Mouse (Mus musculus) heart, postnatal 14 days (tissue): ENCODE results near the gene Nmu. TPM values are rescaled to one million over a fixed set of nuclear protein-coding genes. Genes with fewer than 3 reads are reported as not detected.

Experiments used
- DNase-seq, 2 experiments: peaks; one replicate each; pipeline ENCODE4 v3.0.0; 2021 to 2022
- intact Hi-C: fragments of 180-260 bp; cut with DNase I; formaldehyde crosslinking; loops from one replicate; pipeline ENCODE4 v1.15.1; 2025
- long read RNA-seq, 2 experiments: library from polyadenylated mRNA; stranded (forward); transcript quantifications; one replicate each; pipeline ENCODE4 v2.0.0; 2021
- total RNA-seq, 2 experiments: library from RNA; stranded (reverse); gene quantifications; 2 replicates each; pipeline ENCODE4 v1.2.3; 2021

Gene Nmu
- total RNA-seq: not detected
- long read RNA-seq, experiment 1: 0 reads
- long read RNA-seq, experiment 2: 0 reads

DNA sequence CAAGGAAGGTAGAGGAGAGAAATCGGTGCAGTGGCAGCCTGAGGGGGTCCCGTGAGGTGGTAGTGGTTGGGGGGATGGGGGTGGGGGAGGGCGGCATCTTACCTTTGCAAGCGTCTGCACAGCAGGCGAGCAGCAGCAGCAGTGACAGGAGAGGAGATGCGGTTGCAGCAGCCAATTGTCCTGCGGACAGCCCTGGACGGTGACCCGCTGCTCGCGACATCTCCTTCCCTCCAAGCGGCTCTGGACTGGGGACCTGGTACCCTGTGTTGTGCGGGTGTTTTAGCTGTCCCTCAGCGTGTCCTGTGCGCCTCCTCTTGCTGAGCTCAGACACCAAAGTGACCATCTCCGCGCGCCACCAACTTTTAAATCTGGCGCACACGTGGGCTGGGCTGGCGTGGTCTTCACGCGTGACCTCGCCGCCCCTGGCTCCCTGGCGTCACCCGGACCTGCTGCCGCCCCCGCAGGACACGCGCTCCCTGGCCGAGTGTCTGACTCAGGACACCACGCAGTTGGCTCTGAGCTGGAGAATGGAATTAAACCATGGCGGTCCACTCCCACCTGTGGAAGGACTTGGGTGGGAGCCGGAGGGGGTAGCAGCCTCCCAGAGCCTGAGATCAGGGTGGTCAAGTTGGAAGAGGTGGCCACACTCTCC lies at the start of gene Nmu:
TSS of gene Nmu (minus strand) at position 336 of the 652 bp plus-strand sequence.
- DNase-seq: peak in 1 of 2 experiments; percentile 2
- intact Hi-C loops: no loop called here

DNA sequence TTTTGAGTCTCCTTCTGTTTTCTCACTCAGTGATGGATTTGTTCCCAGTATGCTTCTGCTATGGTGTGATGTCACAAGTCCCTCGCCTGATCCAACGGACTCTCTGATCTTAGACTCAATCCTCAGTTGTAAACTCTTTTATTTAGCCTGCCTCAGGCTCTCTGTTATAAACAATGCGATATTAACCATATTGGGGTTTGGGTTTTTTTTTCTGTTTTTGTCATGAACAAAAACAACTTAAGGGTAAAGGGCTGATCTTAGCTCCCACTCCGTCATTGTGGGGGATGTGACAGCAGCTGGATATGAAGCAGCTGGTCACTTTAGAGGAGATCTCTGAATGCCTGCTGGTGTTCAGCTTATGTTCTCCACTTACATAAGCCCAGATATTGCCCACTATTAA lies 48.1 kb upstream of the Nmu start:
- no peak for DNase-seq
- intact Hi-C loops: loop anchor here (2.0 to 10.0 kb wide), 5 partner anchors 109 to 387 kb away; partner anchors contain the start of gene Srd5a3

DNA sequence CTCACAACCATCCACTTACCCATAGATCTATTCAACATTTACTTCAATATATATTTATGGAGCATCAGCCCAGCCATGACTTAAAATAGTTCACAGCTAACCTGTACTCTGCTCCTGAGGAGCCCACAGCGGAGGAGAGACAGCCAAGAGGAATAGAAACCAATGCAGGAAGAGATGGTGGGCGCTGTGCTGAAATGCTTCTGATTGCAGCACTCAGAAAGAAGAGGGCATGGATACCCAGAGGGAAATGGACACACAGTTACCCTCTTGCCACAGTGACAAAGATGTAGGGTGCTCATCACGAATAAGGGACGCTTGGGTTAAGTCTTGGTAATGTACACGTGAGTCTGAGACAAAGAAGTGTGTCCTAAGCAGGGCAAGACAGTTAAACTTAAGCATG lies 30.8 kb upstream of the Nmu start:
- intact Hi-C loops: no loop called here
- no peak for DNase-seq

DNA sequence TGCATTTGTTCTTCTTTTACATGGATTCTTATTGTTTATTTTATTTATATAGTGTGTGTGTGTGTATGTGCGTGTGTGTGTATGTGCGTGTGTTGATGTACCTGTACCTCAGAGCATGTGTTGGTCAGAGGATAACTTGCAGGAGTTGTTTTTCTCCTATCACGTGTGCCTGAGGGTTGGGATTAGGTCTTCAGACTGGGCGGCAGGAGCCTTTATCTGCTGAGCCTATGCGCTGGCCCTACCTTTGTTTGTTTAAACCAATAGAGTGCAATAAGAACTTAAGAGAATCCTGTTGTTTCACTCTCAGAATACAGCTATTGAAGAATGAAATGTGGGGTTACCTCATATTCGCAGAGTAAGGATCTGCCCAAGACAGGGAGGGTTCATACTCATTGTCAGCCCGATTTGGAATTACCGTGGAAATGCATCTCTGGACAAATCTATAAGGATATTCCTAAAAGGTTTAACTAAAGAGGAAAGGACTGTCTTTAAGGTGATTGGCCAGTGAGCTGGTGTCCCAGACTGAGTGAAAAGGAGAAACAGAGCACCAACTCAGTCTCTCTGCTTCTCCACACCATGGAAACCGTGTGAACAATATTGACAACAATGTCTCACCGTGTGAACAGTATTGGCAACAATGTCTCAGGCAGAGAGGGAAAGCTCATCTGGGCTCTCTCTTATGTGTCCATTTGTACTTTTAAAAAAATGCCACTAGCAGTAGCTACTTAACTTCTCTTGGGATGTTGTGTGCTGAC lies 25.6 kb upstream of the Nmu start:
- DNase-seq: no peak
- intact Hi-C loops: no loop called here

DNA sequence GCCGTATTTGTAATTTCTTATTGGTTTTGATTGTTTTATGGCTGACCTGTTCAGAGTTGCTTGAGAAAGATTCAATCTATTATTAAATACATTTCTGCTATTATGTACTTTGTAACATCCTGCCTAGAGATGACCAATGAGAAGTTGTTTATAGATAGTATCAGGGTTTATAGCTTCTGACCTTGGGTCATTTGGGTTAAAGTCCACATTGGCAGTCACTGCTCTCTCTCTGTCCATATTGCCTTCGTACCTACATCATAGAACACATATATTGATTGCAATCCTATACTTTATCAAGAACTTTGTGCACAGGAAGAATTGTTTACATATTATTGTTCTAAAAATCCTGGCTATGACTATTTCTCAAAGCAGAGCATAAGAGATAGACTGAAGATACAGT lies 24.9 kb upstream of the Nmu start:
- intact Hi-C loops: no loop called here
- no peak for DNase-seq

DNA sequence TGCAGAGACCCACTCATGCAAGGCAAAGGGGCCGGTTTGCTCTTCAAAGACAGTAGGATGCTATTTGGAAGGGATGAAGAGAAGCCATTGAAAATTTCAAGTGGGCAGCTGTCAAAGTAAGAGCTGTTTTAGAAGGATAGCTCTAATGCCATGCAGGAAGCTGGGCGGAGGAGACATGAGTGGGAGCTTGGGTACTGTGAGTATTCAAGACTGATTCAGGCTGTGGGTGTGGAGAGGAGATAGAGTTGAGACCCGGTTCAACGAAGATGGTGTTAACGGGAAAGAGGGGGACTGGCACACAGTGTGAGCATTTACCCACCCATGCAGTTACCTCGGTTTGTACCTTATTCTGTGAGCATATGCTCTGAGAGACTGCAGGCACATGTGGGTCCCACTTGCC lies 20.1 kb upstream of the Nmu start:
- intact Hi-C loops: no loop called here

DNA sequence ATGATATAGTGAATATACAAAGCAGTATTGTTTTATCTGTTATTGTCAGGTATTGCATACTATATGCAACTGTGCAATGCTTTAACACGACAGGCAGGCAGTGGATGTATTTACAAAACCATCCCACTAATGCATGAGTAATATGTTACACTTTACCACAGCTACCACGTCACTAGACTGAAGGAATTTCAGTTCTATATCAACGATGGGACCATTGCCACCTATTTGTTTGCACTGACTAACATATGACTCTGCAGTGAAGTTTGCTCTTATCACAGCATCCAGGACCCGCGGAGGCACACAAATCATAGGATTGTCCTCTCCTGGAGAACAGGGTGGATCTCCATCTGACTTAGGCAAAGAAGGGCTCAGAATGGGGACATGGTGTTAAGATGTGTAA lies 18.2 kb upstream of the Nmu start:
- intact Hi-C loops: no loop called here

More for the DNA sequence above, 20.1 kb upstream of the Nmu start:
- DNase-seq: no peak

DNA sequence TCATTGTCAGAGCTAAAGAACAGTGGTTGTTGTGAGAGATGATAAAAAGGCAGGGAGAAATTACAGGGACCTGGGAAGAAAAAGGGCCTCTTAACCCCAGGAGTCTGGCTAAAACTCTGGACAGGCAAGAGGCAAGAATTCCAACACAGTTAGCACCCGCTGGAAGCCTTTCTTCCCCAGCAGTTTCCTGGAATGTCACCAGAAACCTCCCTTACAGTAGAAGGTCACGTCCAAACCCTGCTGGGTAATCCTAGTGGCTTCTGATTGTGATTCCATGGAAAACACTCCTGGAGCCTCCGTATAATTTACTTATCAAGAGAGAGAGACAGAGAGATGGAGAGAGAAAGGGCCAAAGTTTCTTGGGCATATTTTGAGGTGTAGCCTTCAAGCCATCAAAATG lies 15.6 kb upstream of the Nmu start:
- intact Hi-C loops: no loop called here
- DNase-seq: no peak

More for the DNA sequence above, 18.2 kb upstream of the Nmu start:
- no peak for DNase-seq

DNA sequence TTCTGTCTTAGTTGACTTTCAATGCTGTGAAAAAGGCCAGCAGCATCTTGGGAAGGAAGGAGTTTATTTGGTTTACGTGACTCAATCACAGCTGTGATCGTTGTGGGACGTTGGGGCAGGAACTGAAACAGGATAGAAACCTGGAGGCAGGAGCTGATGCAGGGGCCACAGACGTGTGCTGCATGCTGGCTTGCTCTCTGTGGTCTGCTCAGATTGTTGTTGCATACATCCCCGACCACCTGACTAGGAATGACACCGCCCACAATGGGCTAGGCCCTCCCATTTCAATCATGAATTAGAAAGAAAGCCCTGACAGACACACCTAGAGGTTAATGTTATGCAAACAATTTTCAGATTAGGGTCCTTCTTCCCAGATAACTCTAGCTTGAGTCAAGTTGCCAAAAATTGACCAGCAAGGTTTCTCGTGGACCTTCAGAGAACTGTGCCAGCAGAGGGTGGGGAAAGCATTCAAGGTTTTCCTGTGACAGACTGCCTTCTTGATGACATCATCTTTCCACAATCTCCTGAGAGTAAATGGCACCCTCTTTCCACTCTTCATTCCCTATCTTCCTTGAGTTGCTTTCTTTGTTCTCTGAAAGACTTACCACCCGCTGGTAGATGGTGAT lies 5.7 kb upstream of the Nmu start:
- intact Hi-C loops: no loop called here
- no peak for DNase-seq

DNA sequence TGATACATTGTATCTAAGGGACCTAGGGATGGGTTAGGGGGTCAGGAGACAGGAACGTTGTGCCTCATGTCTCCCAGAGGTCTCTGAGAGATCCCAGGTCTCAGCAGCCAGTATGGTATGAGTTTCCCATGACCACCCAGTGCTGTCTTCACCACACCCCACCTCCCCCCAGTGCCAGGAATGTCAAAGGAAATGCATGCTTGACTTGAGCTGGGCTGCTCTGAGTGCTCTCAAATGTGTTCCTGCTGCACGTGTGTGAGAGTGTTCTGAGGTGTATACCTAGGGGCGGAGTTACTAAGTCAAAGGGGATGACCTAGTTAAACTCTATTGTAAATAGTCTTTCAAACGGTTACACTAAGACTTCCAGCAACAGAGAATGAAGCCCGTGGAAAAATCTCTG lies 1.8 kb upstream of the Nmu start:
- no peak for DNase-seq
- intact Hi-C loops: no loop called here

DNA sequence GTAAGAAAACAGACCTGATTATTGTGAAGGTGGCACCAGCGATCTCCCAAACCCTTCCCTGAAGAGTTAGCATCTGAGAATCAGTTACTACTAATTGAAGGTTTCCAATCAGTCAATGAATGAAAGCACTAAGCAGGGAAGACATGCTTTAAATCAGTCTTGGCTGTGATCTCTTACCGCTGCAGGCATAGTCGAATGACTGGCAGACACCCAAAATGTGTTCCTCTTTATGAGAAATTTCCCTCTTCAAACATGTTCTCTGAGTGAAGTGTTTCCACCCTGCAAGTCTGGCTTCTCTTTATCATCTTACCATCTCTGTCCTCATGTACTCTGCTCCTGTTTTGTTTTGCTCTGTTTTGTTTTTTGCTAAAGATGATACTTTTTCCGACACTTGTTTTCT lies 2.8 kb downstream of the Nmu start:
- no peak for DNase-seq
- intact Hi-C loops: no loop called here

DNA sequence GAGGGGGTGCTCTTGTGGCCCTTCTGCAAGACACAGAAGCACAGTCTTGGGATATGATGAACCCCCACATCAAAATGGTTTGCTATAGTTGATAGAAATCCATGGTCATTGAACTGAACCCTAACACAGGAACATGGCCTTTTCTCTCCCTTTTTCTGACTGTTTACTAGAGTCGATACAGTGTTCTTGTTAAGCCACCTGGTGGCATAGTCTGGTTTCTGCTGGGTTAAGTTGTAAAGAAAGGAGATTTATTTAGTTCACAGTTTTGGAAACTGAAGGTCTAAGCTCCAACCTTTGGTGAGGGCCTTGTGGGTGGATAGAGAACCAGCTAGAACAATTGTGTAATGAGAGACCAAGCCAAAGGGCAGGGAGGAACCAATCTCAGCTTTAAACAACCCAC lies 3.5 kb downstream of the Nmu start:
- intact Hi-C loops: no loop called here
- DNase-seq: no peak

DNA sequence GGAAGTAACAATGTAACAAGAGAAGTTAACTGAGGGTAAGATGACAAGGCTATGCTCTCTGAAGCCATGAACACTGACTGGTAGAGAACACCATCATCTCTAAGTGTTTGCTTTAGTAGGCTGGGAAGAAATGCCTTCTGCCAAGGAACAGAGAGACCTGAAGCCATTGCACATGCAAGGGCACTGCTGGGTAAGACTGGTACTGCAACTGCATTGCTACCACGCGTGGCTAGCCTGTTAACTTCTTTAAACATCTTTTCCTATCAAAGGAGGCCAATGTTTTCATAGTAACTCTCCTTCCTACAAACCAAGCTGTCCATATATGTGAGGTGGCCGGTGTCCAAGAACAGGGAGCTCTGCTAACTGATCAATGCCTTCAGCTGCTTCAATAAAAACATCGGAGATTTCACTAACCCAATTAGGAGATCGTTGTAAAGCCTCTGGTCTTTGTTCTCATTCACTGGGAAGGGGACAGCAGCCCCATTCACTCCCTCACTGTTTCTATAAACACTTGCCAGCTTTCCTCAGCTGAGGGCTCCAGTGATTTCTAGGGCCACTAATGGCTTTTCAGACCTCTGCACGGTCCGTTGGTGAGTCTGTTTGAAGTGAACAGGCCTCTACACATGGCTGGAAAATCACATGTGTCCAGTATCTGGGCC lies 11.5 kb downstream of the Nmu start:
- DNase-seq: no peak
- intact Hi-C loops: no loop called here

DNA sequence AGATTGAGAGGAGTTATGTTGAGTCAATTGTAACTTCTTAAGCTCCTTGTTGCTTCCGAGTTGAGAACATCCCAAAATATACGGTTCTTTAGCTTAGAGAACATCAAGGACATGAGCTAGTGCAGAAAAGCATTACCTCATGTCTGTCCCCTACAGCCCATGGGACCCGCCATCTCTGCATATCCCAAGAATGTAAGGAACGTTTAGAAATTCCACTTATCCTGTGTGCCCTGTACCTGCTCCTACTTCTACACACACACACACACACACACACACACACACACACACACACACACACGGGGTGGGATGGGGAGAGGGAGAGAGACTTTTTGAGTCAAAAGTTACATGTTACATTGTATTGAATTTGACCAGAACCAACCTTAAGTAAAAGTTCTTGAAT lies 12.1 kb downstream of the Nmu start:
- DNase-seq: no peak
- intact Hi-C loops: no loop called here

DNA sequence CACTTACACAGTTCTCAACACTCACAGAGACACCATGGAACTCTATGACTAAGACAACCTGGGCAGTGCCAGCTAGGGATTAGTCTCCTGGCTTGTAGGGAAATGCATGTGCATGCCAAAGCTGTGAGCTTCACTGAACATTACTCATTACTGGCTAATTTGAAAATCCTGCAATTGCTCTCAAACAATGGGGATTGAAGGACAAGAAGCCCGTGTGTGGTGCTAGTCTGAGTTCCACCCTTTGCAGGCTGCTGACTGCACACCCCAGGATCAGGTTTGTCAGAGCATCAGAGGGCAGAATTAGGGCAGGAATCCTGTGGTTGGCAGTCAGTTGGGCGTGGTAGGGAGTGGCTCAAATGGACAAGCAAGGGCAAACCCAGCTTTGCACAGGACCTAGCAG lies 17.5 kb downstream of the Nmu start:
- intact Hi-C loops: no loop called here
- DNase-seq: no peak

DNA sequence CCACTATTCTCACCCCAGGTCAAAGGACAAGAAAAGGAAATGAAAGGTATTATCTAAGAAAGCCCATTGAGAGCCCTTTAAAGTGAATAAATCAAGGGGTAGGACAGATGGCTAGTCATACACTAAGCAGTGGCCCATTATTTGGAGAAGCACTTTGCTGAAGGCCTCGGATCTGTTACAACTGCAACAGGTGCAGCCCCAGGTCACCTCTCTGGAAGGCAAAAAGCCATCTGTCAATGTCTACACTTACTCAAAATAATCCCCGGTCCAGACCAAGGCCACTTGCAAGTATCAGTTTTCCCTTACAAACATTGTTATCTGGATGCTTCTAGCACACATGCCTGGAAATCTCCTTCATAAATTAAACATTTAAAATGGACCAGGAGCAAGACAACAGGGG lies 22.7 kb downstream of the Nmu start:
- intact Hi-C loops: no loop called here
- DNase-seq: no peak

DNA sequence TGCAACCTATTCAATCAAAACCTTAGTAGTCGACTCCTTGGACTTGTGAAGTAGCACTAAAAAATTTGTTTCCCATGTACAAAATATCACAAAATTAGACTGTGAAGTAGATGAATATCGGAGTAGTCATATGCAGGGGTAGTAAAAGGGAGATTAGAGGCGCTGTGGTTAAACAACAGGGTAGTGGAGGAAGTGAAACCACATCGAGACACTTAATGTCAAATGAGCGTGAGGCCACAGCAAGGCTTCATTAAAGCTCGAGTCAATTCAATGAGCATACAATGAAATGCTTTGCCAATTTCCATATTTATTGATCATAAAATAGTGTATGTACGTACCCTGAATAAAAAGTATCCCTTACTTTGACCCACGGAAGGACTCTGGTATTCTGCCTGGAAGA lies 26.5 kb downstream of the Nmu start:
- intact Hi-C loops: no loop called here
- DNase-seq: no peak

DNA sequence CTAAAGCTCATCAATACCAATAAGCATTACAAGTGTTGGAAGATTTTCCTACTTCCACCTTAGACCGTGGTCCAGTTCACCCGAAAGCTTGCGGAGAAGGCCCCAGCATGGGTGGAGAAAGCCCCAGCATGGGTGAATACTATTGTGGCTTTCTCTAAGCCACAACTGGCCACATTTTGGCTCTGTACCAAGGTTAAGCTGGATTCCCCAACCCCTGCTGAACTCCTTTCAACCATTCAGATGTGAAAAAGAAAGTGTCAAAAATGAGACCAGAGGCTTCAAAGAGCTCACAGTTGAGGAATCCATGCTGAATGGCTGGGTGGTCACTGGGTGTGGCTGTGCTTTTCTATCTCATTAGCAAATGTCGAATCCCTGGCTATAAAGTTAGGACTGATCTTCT lies 29.8 kb downstream of the Nmu start:
- intact Hi-C loops: no loop called here
- no peak for DNase-seq

DNA sequence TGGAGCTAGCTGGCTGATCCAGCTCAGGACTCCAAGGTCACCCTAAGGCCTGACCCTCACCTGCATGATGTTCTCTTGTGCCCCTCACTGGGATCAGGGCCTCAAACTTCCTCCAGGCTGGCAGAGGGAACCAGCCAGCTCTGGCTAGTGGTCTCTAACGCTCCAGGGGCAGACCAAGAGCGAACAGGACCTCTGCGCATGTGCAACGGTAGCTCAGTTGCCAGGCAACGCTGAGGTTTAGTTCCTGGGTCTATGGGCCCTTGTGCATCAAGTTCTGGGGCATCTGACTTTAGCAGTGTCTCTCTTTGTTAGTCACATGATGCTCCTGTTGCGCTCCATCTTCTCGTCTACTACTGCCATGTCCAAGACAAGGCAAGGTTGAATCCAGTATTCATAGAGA lies 32.6 kb downstream of the Nmu start, which contains the start of gene Pdcl2:
TSS of gene Pdcl2 (minus strand) at position 204 of the 400 bp plus-strand sequence.
- DNase-seq: no peak
- intact Hi-C loops: no loop called here

DNA sequence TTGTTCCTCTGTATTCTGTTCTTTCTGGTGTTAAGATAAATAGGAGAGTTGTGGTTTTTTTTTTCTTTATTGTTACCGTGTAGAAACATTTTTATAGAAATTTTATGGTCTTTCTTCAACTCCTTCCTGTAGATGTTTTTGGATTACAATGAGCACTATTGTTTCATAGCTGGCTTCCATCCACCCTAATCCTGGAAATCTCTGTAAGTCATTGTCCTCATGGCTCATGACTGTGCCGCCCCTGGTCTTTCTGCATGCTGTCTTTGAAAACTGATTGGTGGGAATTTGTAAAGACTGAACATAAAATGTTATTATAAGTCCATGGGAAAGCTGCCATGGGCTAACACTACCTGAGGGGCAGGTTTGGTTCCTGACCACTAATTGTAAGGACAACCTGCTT lies 36.3 kb downstream of the Nmu start:
- intact Hi-C loops: no loop called here
- no peak for DNase-seq

DNA sequence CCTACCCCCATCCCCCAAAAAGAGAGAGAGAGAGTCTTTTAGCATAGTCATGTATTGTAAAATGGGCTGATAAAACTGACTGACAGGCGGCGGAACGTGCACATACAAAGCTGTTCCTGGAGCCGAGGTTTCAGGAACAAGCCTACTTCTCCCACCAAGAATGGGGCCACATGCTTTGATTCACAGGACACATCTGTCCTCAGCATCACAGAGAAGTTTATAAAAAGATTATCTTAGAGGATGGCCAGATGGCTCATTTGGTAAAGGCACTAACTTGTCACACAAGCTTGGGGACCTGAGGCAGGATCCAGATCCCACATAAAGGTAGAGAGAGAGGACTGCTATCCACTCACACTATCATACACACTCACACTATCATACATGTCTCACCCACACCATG lies 38.5 kb downstream of the Nmu start:
- intact Hi-C loops: no loop called here
- no peak for DNase-seq
